Mouse (Mus musculus) retina, embryonic 14.5 days (tissue): ENCODE results near the gene Gm10974.

ENCODE experiments used
- DNase-seq: peaks from one replicate; pipeline ENCODE4 v3.0.0-alpha.2; 2015; ENCODE audit warnings: low spot score

Gene Gm10974

DNA sequence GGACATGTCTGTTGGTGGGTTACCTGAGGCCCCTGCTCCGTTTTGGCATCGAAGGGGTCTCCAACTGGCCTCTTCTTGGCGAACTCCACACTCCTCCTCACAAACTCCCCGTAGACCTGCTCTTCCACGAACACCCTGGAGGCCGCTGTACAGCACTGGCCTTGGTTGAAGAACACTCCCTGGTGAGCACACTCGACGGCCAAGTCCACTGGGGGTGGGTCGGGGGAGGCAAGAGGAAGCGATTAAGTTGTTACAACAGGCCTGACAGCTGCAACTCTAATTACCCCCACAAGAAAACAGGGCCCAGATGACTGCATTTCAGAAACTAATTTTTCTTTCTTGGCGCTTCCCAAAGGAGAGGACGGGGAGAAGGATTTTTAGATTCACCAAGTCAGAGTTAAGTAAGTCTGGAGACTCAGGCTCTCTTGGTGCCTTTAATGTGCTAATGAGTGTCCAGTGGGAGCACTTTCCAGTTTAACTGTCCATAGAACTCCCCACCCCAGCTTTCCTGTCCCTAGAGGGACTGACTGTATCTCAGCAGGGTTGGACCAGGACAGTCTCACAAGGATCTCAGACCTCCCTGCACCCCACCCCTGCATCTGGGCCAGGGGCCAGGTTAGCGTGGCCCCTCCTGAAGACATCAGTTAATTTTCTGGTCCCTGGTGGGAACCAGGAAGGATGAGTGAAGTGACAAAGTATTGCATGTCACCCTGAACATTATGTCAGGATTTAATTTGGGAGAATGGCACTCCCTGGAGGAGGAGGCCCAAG is 40.4 kb downstream of the Gm10974 start:
- no peak for DNase-seq

DNA sequence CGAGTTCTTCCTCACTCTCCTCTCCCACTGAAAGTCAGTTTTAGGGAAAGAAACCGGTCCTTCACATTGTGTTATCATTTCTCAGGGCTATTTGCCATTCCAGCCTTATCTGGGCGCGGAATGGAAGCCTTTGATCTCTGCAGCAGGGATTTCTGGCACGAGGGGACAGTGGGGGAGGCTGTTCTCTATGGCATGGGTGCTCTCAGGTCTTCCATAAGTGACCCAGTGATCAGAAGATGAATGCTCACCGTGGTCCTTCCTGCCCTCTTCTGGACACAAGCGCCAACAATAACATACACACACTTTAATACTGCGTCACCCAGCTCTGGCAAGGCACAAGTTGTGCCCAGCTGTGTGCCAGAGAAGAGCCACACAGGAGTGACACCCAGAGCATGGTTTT is 41.3 kb downstream of the Gm10974 start:
- no peak for DNase-seq

DNA sequence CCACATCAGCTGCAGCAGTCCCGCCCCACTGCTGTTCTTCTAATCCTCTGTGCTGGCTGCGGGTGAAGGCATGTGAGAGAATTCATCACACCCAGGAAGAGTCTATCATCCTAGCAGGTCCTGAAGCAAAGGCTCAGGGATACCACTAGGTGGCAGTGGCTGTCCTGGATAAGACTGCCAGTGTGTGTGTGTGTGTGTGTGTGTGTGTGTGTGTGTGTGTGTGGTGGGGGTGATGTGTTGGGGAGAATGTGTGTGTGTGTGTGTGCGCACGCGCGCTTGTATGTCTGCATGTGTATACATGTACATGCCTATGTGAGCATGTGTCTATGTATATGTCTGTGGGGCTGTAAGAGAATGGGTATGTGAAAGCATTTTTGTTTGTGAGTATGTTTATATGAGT is 43.7 kb downstream of the Gm10974 start:
- DNase-seq, result peak; percentile 75

DNA sequence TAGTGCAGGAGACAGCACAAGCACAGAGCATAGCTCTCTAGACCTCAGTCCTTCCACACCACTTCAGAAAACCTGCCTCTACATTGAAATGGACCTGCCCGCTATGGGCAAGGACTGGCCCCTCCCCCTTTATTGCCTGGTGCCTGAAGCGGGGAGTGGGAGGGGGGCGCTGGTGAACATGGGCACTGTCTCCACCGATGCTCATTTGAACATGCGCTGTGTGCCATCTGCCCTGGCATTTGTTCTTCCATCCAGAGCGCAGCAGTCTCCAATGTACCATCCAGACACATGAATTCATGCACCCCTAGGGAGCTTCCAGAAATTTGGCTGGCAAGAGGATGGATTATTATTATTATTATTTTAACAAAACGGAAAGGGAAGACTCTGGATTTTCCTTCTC is 47.4 kb downstream of the Gm10974 start:
- no peak for DNase-seq

- no peak for DNase-seq
These were observed 51.1 kb downstream of the Gm10974 start for GRCm38 (mm10) chr7:66416829-66417228.

DNA sequence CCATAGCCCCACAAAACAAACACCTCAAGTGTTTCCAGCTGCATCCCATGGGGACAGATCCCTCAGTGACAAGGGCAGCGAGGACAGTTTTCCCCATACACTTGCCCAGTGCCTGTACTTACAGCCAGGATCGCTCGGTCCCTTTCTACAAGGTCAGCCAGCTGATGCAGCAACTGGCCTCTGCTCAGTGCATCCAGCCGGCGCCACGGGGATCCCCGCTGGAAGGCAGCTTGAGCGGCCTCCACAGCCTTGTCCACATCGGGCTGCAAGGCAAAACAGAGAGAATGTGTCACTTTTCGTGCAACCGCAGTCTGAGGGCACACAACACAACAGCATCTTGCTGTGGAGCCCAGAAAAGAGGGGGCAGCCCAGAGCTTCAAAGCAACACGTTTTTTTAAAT is 53.3 kb downstream of the Gm10974 start:
- DNase-seq, result no peak

GRCm38 (mm10) chr7:66421903-66422302 is 56.2 kb downstream of the Gm10974 start:
- DNase-seq, result no peak

DNA sequence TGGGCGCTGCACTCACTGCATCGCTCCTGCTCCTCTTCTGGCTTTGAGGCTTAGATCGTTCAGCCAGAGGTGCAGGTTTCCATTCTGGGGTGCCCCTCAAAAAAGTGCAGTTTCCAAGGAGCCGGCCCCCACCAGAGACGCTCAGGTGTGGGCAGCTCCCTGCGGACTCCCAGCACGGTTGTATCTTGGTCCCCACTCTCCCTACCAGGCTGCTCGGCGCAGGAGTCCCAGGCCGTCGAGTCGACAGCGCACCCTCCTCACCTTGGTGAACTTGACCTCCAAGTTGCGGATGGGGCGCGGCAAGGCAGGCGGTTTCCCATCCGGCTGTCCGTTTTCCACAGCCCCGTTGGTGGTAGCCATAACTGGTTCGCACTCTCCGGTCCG is 61.3 kb downstream of the Gm10974 start:
- peak; percentile 32 for DNase-seq

DNA sequence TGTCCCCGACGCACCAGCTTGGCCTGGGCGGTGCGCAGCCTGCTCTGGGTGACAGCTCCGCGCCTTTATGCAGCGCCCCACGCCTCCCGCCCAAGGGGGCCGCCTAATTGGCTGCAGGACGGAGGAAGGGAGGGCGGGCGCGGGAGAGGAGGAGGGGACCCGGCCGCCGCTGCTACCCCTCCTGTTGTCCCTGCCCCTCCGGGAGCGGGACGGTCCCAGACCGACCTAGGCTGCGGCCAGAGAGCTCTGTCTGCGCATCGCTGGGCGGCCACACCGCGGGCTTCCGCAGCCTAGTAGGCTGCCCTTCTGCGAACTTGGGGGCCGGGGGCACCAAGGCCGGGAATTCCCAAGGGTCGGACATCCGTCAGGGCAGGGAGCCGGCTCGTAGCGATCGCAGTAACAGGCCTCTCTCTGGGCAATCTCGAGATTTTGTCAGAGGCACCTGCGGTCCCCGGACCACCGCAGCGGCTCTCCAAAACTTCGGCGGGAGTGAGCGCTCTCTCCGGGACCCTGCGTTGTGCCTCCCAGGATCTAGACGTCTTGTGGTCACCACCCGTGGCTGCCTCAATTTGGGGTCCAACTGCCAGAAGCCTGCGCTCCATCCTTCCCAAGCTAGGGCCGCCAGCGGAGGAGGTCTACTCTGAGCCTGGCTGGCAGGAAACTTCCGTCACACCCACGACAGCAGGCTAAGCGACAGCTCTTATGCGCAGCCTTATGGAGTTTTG is 61.9 kb downstream of the Gm10974 start, which contains the start of gene Aldh1a3:
Aldh1a3 (minus strand) TSS at position 81 of the 725 bp plus-strand sequence.
- DNase-seq, result peak; percentile 73

DNA sequence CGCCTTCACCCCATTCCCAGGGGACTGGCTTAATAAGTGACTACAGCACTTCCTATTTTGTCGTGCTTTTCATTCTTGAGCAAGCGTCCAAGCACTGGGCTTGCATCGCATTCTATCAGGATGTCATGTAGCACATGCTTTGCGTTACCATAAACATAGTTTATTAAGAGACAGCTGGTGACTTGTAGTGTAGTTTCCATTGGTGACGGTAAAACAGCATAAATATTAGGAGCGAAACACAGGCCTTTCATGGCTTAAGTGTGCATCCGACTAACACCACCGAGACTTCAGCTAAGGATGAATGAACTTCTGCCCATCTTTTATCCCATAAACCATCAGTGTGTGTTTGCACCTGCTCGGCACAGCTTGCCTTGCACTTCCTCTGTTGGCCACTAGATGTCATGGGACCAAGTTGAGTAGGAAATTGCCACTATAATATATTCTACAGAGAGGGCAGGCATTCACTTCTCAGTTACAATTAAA is 68.8 kb downstream of the Gm10974 start:
- DNase-seq, result peak; percentile 82
